Mouse (Mus musculus) thymus, adult 2 months (tissue): ENCODE data around the gene Pirt. TPM values are rescaled to one million over a fixed set of nuclear protein-coding genes. Genes with fewer than 3 reads are reported as not detected.

ENCODE experiments used
- DNase-seq: peaks from one replicate; pipeline ENCODE4 v3.0.0; 2021
- H3K27ac ChIP-seq: fragments of 200-500 bp; 2 replicates; pipeline ENCODE4 v1.5.1; 2012; ENCODE audit warnings: low read length, control low read depth; ENCODE audit not compliant: control insufficient read depth, insufficient read depth
- H3K27me3 ChIP-seq: fragments of 200-500 bp; 2 replicates; pipeline ENCODE4 v1.6.1; 2012; ENCODE audit warnings: mild to moderate bottlenecking, low read length, moderate library complexity, mixed read lengths; ENCODE audit not compliant: control insufficient read depth, insufficient read depth
- H3K36me3 ChIP-seq: fragments of 200-500 bp; 2 replicates; pipeline ENCODE4 v1.6.1; 2012; ENCODE audit warnings: mild to moderate bottlenecking, low read length, moderate library complexity; ENCODE audit not compliant: control insufficient read depth, insufficient read depth
- H3K4me1 ChIP-seq: fragments of 200-500 bp; replicated peaks from 2 replicates; pipeline ENCODE4 v1.6.1; 2012; ENCODE audit warnings: low read length; ENCODE audit not compliant: control insufficient read depth, insufficient read depth
- H3K4me3 ChIP-seq: fragments of 200-500 bp; 2 replicates; pipeline ENCODE4 v1.5.1; 2012; ENCODE audit warnings: mild to moderate bottlenecking, low read length, control low read depth, moderate library complexity; ENCODE audit not compliant: control insufficient read depth, insufficient read depth
- CTCF ChIP-seq: fragments of 200-500 bp; IDR thresholded peaks from 2 replicates; pipeline ENCODE4 v1.5.1; 2012; ENCODE audit warnings: mild to moderate bottlenecking, control low read depth, low read length, moderate library complexity, borderline replicate concordance; ENCODE audit not compliant: control insufficient read depth, poor library complexity, insufficient read depth; ENCODE audit errors: extremely low read depth
- POLR2A ChIP-seq: fragments of 200-500 bp; IDR thresholded peaks from 2 replicates; pipeline ENCODE4 v1.6.1; 2012; ENCODE audit warnings: mild to moderate bottlenecking, low read length, control low read depth, moderate library complexity; ENCODE audit not compliant: control insufficient read depth, poor library complexity, insufficient read depth; ENCODE audit errors: extremely low read depth
- WGBS: fragments of 180-500 bp; shearing (Covaris S2); methylation state at CpG from one replicate; pipeline ENCODE4 v1.1.7; 2018; 5-methylcytosine and 5-hydroxymethylcytosine counted together
- polyA plus RNA-seq: library from polyadenylated mRNA; depleted of rRNA; stranded (reverse); fragments of >200 nt; gene quantifications from 2 replicates; pipeline ENCODE4 v1.2.3, GENCODE M21; 2012; rRNA removed

The Pirt gene
- polyA plus RNA-seq: 0.27 TPM in 1 of 2 replicates, not detected in the other

DNA sequence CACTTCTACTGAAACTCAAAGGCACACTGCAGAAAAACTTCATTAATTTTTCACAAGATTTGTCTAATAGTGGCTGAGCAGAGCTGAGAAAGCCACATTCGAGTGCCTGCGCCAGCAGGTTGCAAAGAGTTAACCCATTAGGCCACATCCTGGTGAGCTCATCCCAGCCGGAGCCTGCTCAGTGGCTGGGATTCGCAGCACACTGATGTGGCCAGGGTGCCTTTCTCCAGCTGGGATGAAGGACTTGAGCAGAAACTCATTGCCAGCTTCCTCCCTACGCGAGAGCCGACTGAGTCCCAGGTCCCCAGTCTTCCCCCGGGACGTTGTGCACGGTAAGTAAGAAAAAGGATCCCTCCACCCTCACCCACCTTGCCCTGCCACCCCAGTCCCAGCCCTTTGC, at the start of gene Pirt:
Gene Pirt (plus strand): TSS at position 171 of the 400 bp plus-strand sequence.
- H3K4me3 ChIP-seq: no peak within 1 kb of the TSS
- WGBS: 41% methylated on average over 10 of the region's 10 CpGs
- no peak within 1 kb of the TSS for H3K27ac ChIP-seq
- no peak for TF ChIP-seq CTCF
- no peak for TF ChIP-seq POLR2A
- H3K36me3 ChIP-seq: no peaks in the 10 kb centered on the region
- no peaks in the 10 kb centered on the region for H3K4me1 ChIP-seq
- DNase-seq: no peak
- no peaks in the 10 kb centered on the region for H3K27me3 ChIP-seq

DNA sequence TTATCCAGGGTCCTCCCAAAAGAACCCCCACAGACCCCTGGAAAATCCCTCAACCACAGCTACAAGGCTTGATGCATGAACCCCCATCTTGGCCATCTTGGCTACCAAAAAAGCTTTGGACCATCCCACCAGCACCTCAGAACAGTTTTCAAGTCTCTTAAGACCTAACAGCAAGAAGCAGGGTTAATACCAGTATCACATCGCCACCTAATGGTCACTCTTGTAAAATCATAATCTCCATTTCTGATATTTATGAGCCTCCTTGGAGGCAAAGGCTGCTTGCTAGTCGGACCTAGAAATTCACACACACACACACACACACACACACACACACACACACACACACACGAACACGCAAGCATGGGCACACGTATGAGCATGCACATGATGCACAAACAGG, 40.1 kb upstream of the Pirt start:
- 16% methylated on average over 5 of the region's 5 CpGs for WGBS
- H3K27me3 ChIP-seq: no peaks in the 10 kb centered on the region
- H3K4me1 ChIP-seq: no peaks in the 10 kb centered on the region
- DNase-seq: no peak
- TF ChIP-seq CTCF (no peak), POLR2A (no peak)
- H3K36me3 ChIP-seq: no peaks in the 10 kb centered on the region
- H3K27ac ChIP-seq: no peak overlapping the region
- H3K4me3 ChIP-seq: no peak overlapping the region

DNA sequence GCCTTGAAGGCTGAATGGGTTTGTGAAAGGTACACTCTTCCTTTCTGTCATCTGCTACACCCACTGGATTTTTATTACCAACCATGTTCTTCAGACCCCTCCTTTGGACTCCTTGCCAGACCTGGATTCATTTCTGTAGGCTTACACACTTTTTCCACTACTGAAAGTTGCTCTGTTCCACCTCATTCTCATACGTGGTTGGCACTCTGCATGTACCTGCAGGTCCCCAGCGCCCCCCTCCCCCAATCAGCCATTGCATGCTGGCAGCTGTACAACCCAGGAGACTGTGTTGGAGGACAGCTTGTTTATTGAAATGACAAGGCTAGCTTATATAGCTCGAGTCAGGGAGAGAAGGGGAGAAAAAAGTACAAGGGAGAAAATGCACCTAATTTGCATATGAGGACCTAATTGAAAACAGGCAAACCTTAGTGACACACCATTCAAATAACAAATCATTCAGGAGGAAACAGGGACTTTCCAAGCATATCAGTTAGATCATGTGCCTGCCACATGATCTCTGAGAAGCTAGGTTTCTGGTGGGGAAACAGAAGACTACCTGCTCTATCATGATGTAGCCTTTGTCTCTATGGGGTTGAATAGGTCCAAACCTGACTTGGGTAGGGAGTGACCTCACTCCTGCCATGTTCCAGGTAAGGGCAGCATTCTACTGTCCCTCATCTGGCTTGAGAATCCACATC, 38.9 kb upstream of the Pirt start:
- H3K27me3 ChIP-seq: no peaks in the 10 kb centered on the region
- H3K27ac ChIP-seq: no peak overlapping the region
- no peaks in the 10 kb centered on the region for H3K36me3 ChIP-seq
- 57% methylated on average over 3 of the region's 3 CpGs for WGBS
- H3K4me1 ChIP-seq: no peaks in the 10 kb centered on the region
- DNase-seq: no peak
- no peak overlapping the region for H3K4me3 ChIP-seq
- no peak for TF ChIP-seq CTCF
- TF ChIP-seq POLR2A: no peak

DNA sequence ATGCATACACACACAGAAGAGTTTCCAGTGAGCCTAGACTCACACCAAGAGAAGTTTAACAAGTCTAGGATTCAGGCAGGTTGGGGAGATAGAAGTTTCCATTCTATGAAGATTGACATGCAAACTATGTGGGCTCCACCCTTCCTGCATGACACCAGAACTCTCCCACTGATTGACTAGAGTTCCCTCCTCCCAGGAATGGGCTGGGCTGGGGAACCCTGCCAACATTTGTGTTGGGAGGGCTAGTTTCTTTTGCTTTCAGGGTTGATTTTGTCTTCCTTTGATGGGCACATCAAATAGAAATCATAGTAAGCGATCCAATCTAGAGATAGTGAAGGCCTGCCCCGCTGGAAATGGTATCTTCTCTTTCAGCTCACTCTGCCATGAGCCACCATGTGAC, 30.5 kb upstream of the Pirt start:
- DNase-seq: no peak
- Histone ChIP-seq H3K4me1 (no peaks in the 10 kb centered on the region), H3K27ac (no peak overlapping the region), H3K27me3 (no peaks in the 10 kb centered on the region), H3K4me3 (no peak overlapping the region), H3K36me3 (no peaks in the 10 kb centered on the region)
- TF ChIP-seq POLR2A (no peak), CTCF (no peak)
- 78% methylated on average over 2 of the region's 2 CpGs for WGBS

GRCm38 (mm10) chr11:66882224-66883040, 29.3 kb upstream of the Pirt start:
- Histone ChIP-seq H3K4me1 (no peaks in the 10 kb centered on the region), H3K27ac (no peak overlapping the region), H3K27me3 (no peaks in the 10 kb centered on the region), H3K4me3 (no peak overlapping the region), H3K36me3 (no peaks in the 10 kb centered on the region)
- no peak for DNase-seq
- TF ChIP-seq POLR2A (no peak), CTCF (no peak)
- WGBS: 77% methylated on average over 7 of the region's 7 CpGs

DNA sequence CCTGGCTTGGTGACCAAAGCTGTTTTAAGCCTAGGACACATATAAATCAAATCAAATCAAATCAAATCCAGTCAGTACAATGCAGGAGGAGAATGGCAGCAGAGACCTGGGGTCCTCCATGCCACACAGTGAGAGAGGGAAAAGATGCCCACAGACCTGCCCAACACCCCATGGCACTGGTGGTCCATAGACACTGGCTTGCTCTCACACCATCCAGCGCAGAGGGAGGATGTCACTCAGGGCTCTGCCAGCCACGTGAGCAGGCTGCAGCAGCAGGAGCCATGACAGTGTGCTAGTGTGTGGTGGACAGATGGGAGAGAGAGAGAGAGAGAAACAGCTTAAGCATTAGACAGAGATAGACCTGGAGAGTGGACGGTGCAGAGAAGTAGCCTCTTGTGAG, 19.2 kb upstream of the Pirt start:
- Histone ChIP-seq H3K4me1 (no peaks in the 10 kb centered on the region), H3K27ac (no peak overlapping the region), H3K4me3 (no peak overlapping the region), H3K36me3 (no peaks in the 10 kb centered on the region), H3K27me3 (no peaks in the 10 kb centered on the region)
- TF ChIP-seq POLR2A (no peak), CTCF (no peak)
- no peak for DNase-seq
- 83% methylated on average over 3 of the region's 3 CpGs for WGBS

DNA sequence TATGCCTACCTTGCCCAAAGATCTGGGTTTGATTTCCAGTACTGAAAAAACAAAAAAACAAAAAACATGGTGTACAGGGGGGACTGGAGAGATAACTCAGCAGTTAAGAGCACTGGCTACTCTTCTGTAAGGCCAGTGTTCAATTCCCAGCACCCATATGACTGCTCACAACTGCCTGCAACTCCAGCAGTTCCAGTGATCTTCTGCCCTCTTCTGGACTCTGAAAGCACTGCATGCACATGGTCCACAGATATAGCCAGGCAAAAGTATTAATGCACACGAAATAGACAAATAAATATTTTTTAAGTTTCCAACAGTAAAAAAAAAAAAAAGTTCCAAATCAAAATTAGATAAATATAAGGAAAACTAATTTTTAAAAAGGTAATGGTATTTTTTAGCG, 13.0 kb upstream of the Pirt start:
- no peaks in the 10 kb centered on the region for H3K36me3 ChIP-seq
- no peaks in the 10 kb centered on the region for H3K27me3 ChIP-seq
- no peaks in the 10 kb centered on the region for H3K4me1 ChIP-seq
- H3K27ac ChIP-seq: no peak overlapping the region
- TF ChIP-seq CTCF (no peak), POLR2A (no peak)
- WGBS: 94% methylated on average over 2 of the region's 2 CpGs
- no peak overlapping the region for H3K4me3 ChIP-seq
- no peak for DNase-seq
